Mouse (Mus musculus): ENCODE measurements at regions not wholly inside any gene's neighbourhood (a gene's known extent, or its start where the extent isn't known, plus 50 kb on each side); places are given as distances from the start of the nearest gene placed in this dataset.

GRCm38 (mm10) chr14:102925769-102926443 is 56.5 kb downstream of the Kctd12 start:
- peak; percentile 19 for DNase-seq

GRCm38 (mm10) chr14:102924674-102925073 is 57.8 kb downstream of the Kctd12 start:
- DNase-seq = no peak

GRCm38 (mm10) chr14:102922496-102922993 is 59.9 kb downstream of the Kctd12 start:
- no peak for DNase-seq

GRCm38 (mm10) chr14:102920415-102920814 is 62.0 kb downstream of the Kctd12 start:
- no peak for DNase-seq

- DNase-seq = no peak
These were observed 63.1 kb downstream of the Kctd12 start for GRCm38 (mm10) chr14:102919261-102919801.

GRCm38 (mm10) chr14:102917929-102918328 is 64.5 kb downstream of the Kctd12 start:
- no peak for DNase-seq

GRCm38 (mm10) chr14:102915918-102916317 is 66.5 kb downstream of the Kctd12 start:
- peak; percentile 47 for DNase-seq

GRCm38 (mm10) chr14:102911582-102911981 is 70.9 kb downstream of the Kctd12 start:
- DNase-seq = no peak

- DNase-seq = peak; percentile 30
These were observed 73.4 kb downstream of the Kctd12 start for GRCm38 (mm10) chr14:102908990-102909389.

- no peak for DNase-seq
These were observed 74.9 kb downstream of the Kctd12 start for GRCm38 (mm10) chr14:102907411-102908103.

- no peak for DNase-seq
These were observed 75.6 kb downstream of the Kctd12 start for GRCm38 (mm10) chr14:102906826-102907225.

- DNase-seq = no peak
These were observed 76.2 kb downstream of the Kctd12 start for GRCm38 (mm10) chr14:102906286-102906685.

GRCm38 (mm10) chr14:102902906-102903305 is 79.5 kb downstream of the Kctd12 start:
- DNase-seq = peak; percentile 85

GRCm38 (mm10) chr14:102902236-102902635 is 80.2 kb downstream of the Kctd12 start:
- no peak for DNase-seq

GRCm38 (mm10) chr14:102898445-102898844 is 84.0 kb downstream of the Kctd12 start:
- DNase-seq = no peak

- no peak for DNase-seq
These were observed 85.4 kb downstream of the Kctd12 start for GRCm38 (mm10) chr14:102897039-102897438.

GRCm38 (mm10) chr14:102896527-102896926 is 85.9 kb downstream of the Kctd12 start:
- DNase-seq = no peak

GRCm38 (mm10) chr14:102893241-102893640 is 89.2 kb downstream of the Kctd12 start:
- DNase-seq = no peak

- DNase-seq = no peak
These were observed 90.9 kb downstream of the Kctd12 start for GRCm38 (mm10) chr14:102891552-102891951.

- DNase-seq = no peak
These were observed 97.2 kb downstream of the Kctd12 start for GRCm38 (mm10) chr14:102885240-102885598.

GRCm38 (mm10) chr14:102884539-102885239 is 97.7 kb downstream of the Kctd12 start:
- no peak for DNase-seq

GRCm38 (mm10) chr14:102883344-102884122 is 98.9 kb downstream of the Kctd12 start:
- no peak for DNase-seq

- DNase-seq = no peak
These were observed 100.2 kb downstream of the Kctd12 start for GRCm38 (mm10) chr14:102882281-102882680.
